Mouse (Mus musculus) adrenal gland, adult 8-10 months (tissue): ENCODE results near the gene Mtg1. TPM values are rescaled to one million over a fixed set of nuclear protein-coding genes. Genes with fewer than 3 reads are reported as not detected.
A peak's percentile ranks its signal among the peaks of the same experiment; 100 is the strongest.
"Not testable (repeated sequence)": the region's sequence is repeated elsewhere in the genome, so short reads cannot be mapped to it uniquely, and the experiment has no call there.

Source experiments
- DNase-seq: peaks from one replicate; pipeline ENCODE4 v3.0.0; 2022
- total RNA-seq, 4 experiments: library from RNA; stranded (reverse); gene quantifications; 2 replicates each; pipeline ENCODE4 v1.2.4; 2022

Gene Mtg1
- total RNA-seq, 4 experiments from 2014 or later = 30.1 to 32.7 (median 31.3) TPM

DNA sequence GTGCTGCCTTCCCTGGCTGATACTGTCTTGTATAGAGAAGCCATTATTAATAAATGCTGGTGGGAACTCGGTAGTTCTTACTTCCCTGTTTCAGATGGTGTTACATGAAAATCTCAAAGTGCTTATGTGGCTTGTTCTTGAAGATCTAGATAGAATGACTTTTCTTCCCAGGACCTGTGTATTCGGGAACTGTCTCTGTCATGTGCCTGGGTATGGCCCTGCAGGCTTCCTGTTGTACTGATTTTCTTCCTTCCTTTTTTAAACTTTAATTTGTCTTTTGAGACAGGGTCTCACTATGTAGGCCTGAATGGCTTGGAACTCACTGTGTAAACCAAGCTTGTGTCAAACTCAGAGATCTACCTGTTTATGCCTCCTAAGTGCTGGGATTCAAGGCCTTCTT lies 9.5 kb upstream of the Mtg1 start:
- no peak for DNase-seq

DNA sequence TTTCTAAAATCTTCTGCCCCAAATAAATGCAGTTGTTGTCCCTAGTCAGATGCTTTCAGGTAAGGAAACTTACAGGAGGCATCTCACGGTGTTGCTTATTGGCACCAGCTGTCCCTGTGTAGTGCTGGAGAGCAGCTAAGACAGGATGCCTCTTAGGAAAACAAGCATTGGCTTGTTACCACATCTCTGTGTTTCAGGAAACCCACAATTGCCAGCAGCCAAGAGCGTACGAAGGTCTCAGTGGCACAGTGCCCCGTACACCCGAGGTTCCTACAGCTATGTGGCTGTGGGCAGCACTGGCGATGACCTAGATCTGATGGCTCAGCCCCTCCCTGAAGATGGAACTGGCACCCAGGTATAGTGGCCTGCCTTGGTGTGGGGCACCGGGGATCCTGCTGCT lies 5.2 kb upstream of the Mtg1 start:
- not testable (repeated sequence) for DNase-seq

DNA sequence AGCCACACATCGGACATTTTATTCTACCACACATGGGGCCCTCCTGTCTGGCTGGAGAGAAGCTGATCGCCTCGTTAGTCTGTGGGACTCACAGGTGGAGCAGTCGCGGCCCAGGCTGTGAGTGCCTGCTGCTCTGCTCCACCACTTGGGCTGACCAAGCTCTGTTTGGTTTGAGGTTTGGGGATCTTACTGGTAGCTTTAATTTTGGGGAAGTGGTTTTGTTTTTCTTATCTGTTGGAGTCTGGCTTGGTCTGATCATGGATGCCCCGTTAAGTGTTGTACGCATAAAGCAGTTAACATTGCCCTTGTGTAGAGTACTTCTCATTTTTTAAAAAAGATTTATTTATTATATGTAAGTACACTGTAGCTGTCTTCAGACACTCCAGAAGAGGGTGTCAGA lies 3.3 kb upstream of the Mtg1 start:
- DNase-seq = not testable (repeated sequence)

- DNase-seq = peak; percentile 29
These were observed 2.1 kb upstream of the Mtg1 start for GRCm38 (mm10) chr7:140135106-140135770.

DNA sequence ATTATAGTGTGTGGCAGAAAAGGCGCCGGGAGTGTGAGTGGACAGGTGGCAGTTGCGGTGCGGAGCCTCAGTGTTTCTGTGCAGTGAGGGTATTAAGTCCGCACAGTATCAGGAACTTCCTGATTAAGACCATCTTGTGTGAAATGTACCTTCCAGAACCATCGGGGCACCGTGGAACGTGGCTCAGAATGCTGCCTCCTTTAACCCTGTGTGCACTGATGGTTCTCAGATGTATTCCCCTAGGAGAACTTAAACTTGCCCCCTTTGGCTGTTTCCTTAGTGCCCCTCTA lies 602 bp downstream of the Mtg1 start:
- DNase-seq = no peak

GRCm38 (mm10) chr7:140141350-140141749 lies 4.0 kb downstream of the Mtg1 start:
- peak; percentile 52 for DNase-seq

GRCm38 (mm10) chr7:140144550-140144949 lies 7.2 kb downstream of the Mtg1 start:
- DNase-seq = no peak

DNA sequence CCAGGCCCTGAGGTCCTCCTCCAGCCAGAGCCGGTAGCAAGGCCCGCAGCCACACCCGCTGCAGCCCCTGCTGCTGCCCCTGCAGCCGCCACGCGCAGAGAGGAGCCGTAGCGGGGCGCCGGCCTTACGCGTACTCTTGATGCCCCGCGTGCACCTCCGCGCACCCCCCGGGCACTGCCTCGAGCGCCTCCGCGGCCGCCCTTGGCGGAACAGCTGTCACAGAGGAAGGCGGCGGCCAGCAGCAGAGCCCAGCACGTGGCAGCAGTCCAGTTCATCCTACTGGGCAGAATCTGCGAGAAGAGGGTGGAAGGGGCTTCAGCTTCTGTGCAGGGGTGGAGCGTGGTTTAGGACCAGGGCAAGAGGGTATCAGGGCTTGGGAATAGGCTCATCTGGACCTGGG lies 16.0 kb downstream of the Mtg1 start:
- no peak for DNase-seq

- DNase-seq = no peak
These were observed 16.5 kb downstream of the Mtg1 start for GRCm38 (mm10) chr7:140153829-140154217.

GRCm38 (mm10) chr7:140154218-140154927 lies 17.0 kb downstream of the Mtg1 start, which contains the start of gene Sprn:
Gene Sprn, minus strand, starts transcription at chr7:140154877.
- DNase-seq = no peak

DNA sequence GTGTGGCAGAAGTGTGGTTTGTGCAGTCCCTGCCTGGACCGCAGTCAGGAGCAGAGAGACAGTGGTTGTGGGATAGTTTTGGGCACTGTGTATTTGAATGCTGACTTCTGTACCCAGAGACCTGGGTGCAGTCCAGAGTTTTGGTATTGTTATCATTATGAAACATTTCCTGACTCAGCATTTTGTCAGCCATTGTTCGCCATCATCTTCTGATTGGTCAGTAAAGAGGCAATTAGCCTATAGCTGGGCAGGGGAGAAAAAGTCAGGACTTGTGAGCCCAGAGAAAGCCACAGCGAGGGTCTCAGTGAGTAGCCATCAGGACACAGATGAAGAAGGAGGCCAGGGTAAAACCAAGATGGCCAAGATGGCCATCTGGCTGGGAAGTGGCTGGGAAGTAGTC lies 23.0 kb downstream of the Mtg1 start:
- DNase-seq = no peak

DNA sequence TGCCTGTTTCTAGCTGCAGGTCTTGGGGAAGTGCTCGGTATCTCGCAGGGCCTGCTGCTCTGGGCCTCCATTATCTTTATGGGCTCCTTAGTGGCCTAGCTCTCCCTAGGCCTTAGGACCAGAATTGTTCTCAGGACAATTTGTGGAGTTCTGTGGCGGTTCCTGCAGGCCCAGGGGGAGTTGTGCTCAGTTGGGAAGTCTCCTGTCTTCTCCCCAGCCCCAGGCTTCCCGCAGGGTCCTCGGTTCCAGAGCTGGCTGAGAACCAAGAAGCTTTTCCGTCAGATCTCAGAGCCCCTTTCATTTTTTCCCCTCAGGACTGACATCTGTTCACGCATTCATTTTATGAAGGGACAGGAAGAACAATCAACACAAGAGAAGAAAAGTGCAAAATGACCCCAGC lies 27.3 kb downstream of the Mtg1 start, which contains the start of gene Olfr522:
Gene Olfr522 (minus strand): TSS at position 101 of the 400 bp plus-strand sequence.
- no peak for DNase-seq

- no peak for DNase-seq
These were observed 30.6 kb downstream of the Mtg1 start for GRCm38 (mm10) chr7:140167950-140168349.

- no peak for DNase-seq
These were observed 32.0 kb downstream of the Mtg1 start for GRCm38 (mm10) chr7:140169386-140169785.

GRCm38 (mm10) chr7:140170863-140171262 lies 33.5 kb downstream of the Mtg1 start:
- no peak for DNase-seq

DNA sequence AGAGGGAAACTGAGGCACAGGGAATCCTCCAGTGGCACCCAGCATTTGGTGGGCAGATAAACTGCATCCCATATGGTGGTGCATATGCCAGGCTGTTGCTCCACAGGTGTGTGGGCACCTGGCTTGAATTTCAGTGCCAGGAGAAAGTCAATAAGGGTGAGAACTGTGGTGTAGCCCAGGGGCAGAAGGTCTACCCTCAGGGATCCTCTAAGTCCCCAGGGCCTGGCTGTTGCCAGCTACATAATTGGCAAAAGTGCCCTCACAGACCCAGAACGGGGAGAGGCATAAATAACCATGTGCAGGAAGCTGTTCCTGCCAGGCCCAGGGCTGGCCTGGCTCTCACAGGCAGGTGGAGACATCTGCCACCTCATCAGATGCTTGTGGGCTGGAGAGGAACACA lies 35.6 kb downstream of the Mtg1 start, which contains the start of gene Olfr523:
Gene Olfr523 (plus strand): TSS at position 282 of the 400 bp plus-strand sequence.
- DNase-seq = no peak

DNA sequence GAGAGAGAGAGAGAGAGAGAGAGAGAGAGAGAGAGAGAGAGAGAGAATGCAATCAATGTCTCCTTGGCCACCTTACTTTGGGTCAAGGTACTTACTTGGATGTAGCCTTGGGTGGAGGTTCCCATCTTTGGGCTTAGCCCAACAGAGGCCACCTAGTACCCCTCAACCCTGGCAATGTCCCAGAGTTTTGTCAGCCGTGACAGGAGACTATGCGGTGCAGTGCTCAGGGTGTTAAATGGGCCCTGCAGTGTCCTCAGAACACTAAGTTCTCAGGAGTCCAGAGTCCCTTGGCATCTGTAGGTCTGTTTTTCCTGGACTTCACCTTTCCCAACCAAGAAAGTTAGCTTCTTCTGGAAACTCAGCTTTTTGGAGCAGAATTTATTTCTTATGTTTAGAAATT lies 41.8 kb downstream of the Mtg1 start:
- DNase-seq = no peak

DNA sequence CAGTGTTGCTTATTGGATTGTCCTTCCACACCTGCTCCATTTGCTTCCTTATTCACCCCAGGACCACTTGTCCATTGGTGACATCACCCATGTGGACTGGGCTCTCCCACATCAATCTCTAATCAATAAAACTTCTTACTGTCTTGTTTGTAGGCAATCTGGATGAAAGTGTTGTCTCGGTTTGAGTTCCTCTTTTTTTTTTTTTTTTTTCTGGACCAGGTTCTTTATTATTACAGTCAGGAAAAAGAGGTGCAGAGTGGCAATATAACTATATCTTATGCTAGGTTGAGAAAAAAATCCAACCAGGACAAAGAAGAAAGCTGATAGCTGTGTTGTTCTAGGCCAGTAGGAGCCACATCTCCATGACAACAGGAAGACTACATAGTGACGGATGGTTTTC lies 43.3 kb downstream of the Mtg1 start:
- no peak for DNase-seq

DNA sequence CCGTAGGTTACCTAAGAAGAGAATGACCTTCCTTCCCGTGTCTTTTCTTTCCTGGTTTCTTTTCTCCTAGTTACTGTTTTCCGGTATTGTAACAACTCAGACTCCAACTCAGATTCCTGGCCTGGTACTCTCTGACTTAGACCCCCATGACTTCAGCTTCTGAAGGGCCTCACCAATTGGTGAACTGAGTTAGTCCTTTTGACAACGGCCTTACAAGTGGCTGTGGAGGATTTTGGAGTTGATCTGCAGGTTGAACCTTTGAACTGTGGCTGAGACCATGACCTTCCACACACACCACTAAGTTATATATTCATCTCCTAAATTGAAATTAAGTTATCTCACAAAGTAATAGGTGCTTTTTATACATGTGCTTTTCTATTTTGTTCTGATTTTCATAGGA lies 46.8 kb downstream of the Mtg1 start:
- no peak for DNase-seq

- no peak for DNase-seq
These were observed 49.6 kb downstream of the Mtg1 start for GRCm38 (mm10) chr7:140186646-140187620.

DNA sequence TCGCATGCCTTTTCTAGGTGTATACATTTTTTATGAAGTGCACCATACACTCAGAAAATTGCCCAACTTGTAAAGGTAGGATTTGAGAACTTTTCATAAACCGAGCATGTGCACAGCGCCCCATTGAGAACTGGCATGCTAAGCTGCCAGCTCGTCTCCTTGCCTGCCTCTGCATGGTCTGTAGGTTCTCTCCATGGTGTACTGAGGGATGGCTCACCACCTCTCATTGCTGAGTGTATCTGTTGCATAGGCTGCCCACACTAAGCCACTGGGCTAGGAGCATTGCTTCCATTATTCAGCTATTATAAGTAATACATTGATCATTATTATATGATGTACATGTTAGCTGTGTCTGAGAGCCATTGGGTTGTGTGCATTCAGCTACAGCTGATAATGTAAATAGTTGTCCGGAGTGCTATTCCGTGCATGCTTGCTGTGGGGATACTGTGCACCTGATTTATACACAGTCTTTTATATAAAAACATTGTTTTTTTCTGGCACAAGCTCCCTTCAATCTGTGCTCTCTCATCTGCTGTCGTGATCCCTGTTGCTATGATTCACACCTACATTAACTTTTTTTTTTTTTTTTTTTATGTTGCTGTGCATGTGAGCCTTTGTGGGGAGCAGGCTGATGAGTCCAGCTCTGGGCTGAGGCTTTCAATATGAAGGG lies 50.5 kb downstream of the Mtg1 start:
- DNase-seq = no peak
